Mouse (Mus musculus) natural killer cell, adult 2 months (primary cell): ENCODE results near the gene Inca1.

Experiments used
- DNase-seq, 2 experiments: peaks; one replicate each; pipeline ENCODE4 v3.0.0; 2022; ENCODE audit warnings: low spot score in 2 of 2

Gene Inca1

GRCm38 (mm10) chr11:70669582-70670345 is 30.2 kb downstream of the Inca1 start:
- DNase-seq = peak; percentile 57 to 82

- DNase-seq = peak; percentile 93 to 95
Measured at GRCm38 (mm10) chr11:70668771-70669505, 31.0 kb downstream of the Inca1 start, which contains the start of gene Spag7. Spag7 (minus strand) TSS chr11:70669416.

GRCm38 (mm10) chr11:70668335-70668770 is 31.6 kb downstream of the Inca1 start:
- DNase-seq = no peak

- no peak for DNase-seq
Measured at GRCm38 (mm10) chr11:70667271-70668150, 32.4 kb downstream of the Inca1 start.

GRCm38 (mm10) chr11:70666687-70667086 is 33.3 kb downstream of the Inca1 start:
- DNase-seq = no peak

- DNase-seq = no peak
Measured at GRCm38 (mm10) chr11:70664741-70665140, 35.2 kb downstream of the Inca1 start.

- no peak for DNase-seq
Measured at GRCm38 (mm10) chr11:70663957-70664356, 36.0 kb downstream of the Inca1 start.

GRCm38 (mm10) chr11:70663101-70663500 is 36.9 kb downstream of the Inca1 start:
- DNase-seq = no peak

GRCm38 (mm10) chr11:70660571-70660970 is 39.4 kb downstream of the Inca1 start:
- DNase-seq = no peak

GRCm38 (mm10) chr11:70658942-70659341 is 41.0 kb downstream of the Inca1 start:
- no peak for DNase-seq

- DNase-seq = no peak
Measured at GRCm38 (mm10) chr11:70658521-70658920, 41.4 kb downstream of the Inca1 start.

GRCm38 (mm10) chr11:70657991-70658390 is 42.0 kb downstream of the Inca1 start:
- no peak for DNase-seq

GRCm38 (mm10) chr11:70657573-70657972 is 42.4 kb downstream of the Inca1 start:
- DNase-seq = no peak

GRCm38 (mm10) chr11:70656964-70657363 is 43.0 kb downstream of the Inca1 start, which contains the start of gene Eno3:
Eno3 (plus strand) TSS chr11:70657202.
- DNase-seq = no peak

GRCm38 (mm10) chr11:70656456-70656927 is 43.5 kb downstream of the Inca1 start:
- DNase-seq = no peak

GRCm38 (mm10) chr11:70655571-70656455 is 44.1 kb downstream of the Inca1 start:
- DNase-seq = peak; percentile 44 to 67

- DNase-seq = peak; percentile 71 to 75
Measured at GRCm38 (mm10) chr11:70654923-70655570, 44.9 kb downstream of the Inca1 start.

- peak; percentile 65 to 81 for DNase-seq
Measured at GRCm38 (mm10) chr11:70654198-70654922, 45.6 kb downstream of the Inca1 start, which contains the start of gene Pfn1. Pfn1 (minus strand) TSS chr11:70654644.
